Mouse (Mus musculus): Measurements from ENCODE around the gene Frmd4a. TPM values are rescaled to one million over a fixed set of nuclear protein-coding genes. Genes with fewer than 3 reads are reported as not detected.

Frmd4a gene
- total RNA-seq, 2 experiments from 2014 or later, result 42.2 to 75.6 TPM

GRCm38 (mm10) chr2:4188303-4188702 lies 170.8 kb downstream of the Frmd4a start:
- intact Hi-C loops (cut with DNase I), result no loop called here
- DNase-seq (ENCODE audit: low spot score in 2 of 2), result no peak

- DNase-seq (ENCODE audit: low spot score in 2 of 2), result no peak
- intact Hi-C loops (cut with DNase I), result no loop called here
These were observed 172.8 kb downstream of the Frmd4a start for GRCm38 (mm10) chr2:4190345-4190744.

- DNase-seq (ENCODE audit: low spot score in 2 of 2), result no peak
- intact Hi-C loops (cut with DNase I), result no loop called here
These were observed 173.5 kb downstream of the Frmd4a start for GRCm38 (mm10) chr2:4190995-4191394.

DNA sequence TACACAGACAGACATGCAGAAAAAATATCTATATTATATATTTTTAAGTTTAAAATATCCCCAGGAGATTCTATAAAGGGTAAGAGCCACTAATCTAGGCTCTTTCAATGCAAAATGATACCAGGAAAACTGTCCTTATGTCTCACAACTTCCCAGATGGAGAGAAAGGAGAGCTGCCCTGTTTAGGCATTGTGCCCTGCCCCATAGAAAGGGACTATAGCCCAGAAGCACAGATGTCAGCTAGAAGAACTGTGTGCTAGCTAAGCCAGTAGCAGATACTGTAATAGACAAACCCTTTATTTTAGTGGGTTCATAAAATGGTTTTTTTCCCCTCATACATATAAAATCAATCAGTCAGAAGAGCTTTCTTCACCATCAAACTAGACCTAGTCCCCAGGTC lies 175.7 kb downstream of the Frmd4a start:
- no peak for DNase-seq (ENCODE audit: low spot score in 2 of 2)
- intact Hi-C loops (cut with DNase I), result no loop called here

- DNase-seq (ENCODE audit: low spot score in 2 of 2), result no peak
- intact Hi-C loops (cut with DNase I), result no loop called here
These were observed 177.0 kb downstream of the Frmd4a start for GRCm38 (mm10) chr2:4194324-4195014.

- DNase-seq (ENCODE audit: low spot score in 2 of 2), result no peak
- intact Hi-C loops (cut with DNase I), result no loop called here
These were observed 178.5 kb downstream of the Frmd4a start for GRCm38 (mm10) chr2:4196041-4196440.

DNA sequence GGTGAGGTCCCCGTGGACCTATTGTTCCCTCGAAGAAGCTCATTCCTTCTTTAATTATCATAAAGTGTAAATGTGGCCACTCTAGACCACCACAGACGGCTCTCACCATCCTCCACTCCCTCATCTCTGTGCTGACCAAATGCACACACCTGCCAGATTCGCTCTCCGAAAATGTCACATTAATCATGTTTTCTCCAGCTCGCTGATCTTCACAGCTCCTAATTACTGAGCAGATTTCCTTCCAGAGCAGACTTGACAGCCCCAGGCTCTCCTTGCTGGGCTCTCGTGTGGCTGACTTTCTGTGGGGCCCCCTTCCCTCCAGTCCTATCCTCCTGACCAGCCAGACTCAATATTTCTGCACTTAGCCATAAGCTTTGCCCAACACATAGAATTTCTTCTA lies 191.7 kb downstream of the Frmd4a start:
- intact Hi-C loops (cut with DNase I), result no loop called here
- DNase-seq (ENCODE audit: low spot score in 2 of 2), result no peak

GRCm38 (mm10) chr2:4222497-4222828 lies 204.9 kb downstream of the Frmd4a start:
- intact Hi-C loops (cut with DNase I), result loop anchor here (5.0 to 10.0 kb wide), 2 partner anchors 270 to 408 kb away; no protein-coding TSS in a partner anchor
- DNase-seq (ENCODE audit: low spot score in 2 of 2), result no peak

- intact Hi-C loops (cut with DNase I), result loop anchor here (5.0 to 10.0 kb wide), 2 partner anchors 269 to 409 kb away; no protein-coding TSS in a partner anchor
- no peak for DNase-seq (ENCODE audit: low spot score in 2 of 2)
These were observed 205.8 kb downstream of the Frmd4a start for GRCm38 (mm10) chr2:4223316-4223715.

DNA sequence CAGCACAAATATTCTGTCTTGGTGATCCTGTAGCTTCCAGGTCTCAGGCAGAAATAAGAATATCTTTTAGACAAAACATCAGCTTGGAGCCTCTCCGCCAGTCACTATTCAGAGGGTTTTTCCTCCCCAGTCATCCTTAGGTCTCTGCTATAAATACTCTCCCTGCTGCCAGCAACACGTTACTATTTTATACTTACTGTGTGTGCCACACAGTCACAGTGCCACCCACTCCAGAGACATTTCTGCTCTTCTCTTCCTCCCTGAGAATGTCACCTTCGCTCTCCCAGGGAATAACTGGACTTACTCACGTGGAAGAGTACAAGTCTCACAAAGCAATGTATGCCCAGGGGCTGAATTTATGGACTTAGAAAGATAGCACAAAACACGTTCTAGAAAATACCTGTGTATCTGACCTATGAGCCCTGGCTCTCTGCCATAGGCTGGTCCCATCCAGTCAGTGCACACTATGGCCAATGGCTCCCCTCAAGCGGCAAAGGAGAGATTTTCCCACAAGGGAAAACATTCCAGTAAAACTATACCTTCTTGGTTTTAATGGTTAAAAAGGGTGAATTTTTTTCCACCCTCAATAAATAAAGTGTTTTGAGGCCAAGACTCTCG lies 209.5 kb downstream of the Frmd4a start:
- intact Hi-C loops (cut with DNase I), result loop anchor here (5.0 to 10.0 kb wide), 2 partner anchors 65 to 412 kb away; no protein-coding TSS in a partner anchor
- peak; percentile 16 to 26 for DNase-seq (ENCODE audit: low spot score in 2 of 2)

GRCm38 (mm10) chr2:4227563-4227962 lies 210.0 kb downstream of the Frmd4a start:
- intact Hi-C loops (cut with DNase I), result loop anchor here (5.0 to 10.0 kb wide), 2 partner anchors 65 to 413 kb away; no protein-coding TSS in a partner anchor
- DNase-seq (ENCODE audit: low spot score in 2 of 2), result no peak

GRCm38 (mm10) chr2:4228510-4228909 lies 211.0 kb downstream of the Frmd4a start:
- intact Hi-C loops (cut with DNase I), result loop anchor here (5.0 to 10.0 kb wide), 2 partner anchors 64 to 414 kb away; no protein-coding TSS in a partner anchor
- DNase-seq (ENCODE audit: low spot score in 2 of 2), result no peak

DNA sequence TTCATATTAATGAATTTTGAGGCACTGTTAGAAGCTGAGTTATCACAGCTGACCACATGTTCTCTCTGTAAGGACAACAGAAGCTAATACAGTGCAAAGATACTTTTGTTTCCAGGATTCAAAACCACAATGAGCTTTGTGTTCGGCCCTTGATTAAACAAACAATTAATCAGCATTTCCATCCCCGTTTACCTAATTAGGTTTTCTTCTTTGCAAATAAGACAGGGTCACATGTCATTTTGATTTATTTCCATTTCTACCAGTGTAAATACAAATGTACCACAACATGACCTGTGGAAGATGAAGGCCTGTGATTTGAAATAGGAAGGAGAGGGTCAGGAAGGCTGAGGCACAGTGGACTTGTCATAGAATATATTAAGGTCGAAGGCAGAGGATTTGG lies 214.8 kb downstream of the Frmd4a start:
- intact Hi-C loops (cut with DNase I), result no loop called here
- no peak for DNase-seq (ENCODE audit: low spot score in 2 of 2)

DNA sequence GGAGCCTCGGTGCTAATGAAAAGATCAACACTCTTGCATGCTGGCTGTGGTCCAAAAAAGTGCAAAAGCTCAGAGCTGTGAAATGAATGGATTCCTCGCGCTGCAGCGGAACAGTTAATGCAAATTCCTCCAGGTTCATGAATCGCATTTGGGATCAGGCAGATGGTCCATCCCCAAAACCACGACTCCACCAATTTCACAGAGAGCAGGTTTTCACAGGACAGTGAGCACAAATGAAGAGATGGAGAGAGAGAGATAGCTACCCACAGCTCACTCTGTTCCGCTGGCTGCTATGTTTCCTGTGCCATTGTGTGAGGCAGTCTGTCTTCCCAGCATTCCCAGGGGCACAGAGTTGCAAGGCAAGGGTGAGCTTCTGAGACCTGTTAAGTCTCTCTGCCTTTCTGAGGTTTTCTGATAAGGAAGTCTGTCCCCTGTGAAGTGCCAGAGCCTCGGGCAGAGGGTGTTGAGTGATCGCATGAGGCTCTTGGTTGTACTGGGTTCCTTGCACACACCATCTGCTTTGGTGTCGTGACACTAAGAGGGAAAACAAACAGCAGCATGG lies 215.3 kb downstream of the Frmd4a start:
- no peak for DNase-seq (ENCODE audit: low spot score in 2 of 2)
- intact Hi-C loops (cut with DNase I), result no loop called here

- intact Hi-C loops (cut with DNase I), result no loop called here
- no peak for DNase-seq (ENCODE audit: low spot score in 2 of 2)
These were observed 220.2 kb downstream of the Frmd4a start for GRCm38 (mm10) chr2:4237686-4238085.

DNA sequence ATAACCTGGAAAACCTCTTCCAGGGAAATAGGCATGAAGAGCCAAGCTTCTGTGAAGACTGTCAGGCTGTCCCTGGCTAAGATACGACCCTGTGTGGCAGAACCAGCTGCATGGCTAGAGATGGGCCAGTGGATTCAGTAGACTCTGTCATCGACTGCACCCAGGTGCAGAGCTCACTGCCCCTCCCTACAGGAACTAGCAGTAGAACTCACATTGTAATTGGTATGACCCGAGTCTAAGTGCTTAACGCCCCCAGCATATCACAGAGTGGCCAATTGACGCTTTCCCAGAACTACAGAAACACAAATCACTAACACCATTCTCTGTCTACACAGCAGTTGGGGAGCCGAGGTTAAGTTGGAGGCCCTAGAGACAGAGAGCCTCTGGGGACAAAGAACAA lies 232.2 kb downstream of the Frmd4a start:
- intact Hi-C loops (cut with DNase I), result no loop called here
- DNase-seq (ENCODE audit: low spot score in 2 of 2), result no peak

- intact Hi-C loops (cut with DNase I), result no loop called here
- DNase-seq (ENCODE audit: low spot score in 2 of 2), result no peak
These were observed 235.2 kb downstream of the Frmd4a start for GRCm38 (mm10) chr2:4252541-4253291.

DNA sequence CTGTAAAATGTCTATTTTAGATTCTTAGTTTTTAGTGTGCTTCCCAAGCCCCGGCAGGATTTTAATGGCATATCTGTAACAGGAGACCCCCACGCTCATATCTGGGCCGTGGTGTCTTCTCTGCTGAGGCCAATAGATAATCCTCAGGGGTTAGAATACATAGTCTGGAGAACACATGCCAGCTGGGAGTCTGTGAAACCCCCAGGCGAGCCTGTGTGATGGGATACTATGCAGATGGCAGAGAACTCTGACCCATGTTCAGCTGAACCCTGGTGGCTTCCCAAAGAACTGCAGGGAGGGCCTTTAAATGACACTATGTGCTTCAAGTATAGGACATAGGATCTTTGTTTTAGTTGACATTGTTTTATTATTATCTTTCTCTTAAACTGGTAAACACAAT lies 235.8 kb downstream of the Frmd4a start:
- no peak for DNase-seq (ENCODE audit: low spot score in 2 of 2)
- intact Hi-C loops (cut with DNase I), result no loop called here

DNA sequence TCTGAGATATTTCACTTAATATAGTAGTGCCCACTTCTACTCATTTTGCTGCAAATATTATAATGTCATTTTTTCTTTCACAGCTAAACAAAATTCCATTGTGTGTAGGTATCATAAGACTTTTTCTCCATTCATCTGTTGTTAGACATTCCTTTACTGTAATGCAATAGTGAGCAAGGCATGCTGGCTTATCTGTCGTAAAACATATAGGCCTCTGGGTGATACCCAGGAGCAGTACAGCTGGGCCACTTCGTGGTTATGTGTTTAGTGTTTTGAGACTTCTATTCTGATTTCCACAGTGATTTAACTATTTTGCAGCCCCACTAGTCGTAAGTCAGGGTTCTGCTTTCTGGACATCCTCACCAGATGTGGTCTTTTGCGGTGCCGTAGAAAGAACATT lies 236.6 kb downstream of the Frmd4a start:
- intact Hi-C loops (cut with DNase I), result no loop called here

GRCm38 (mm10) chr2:4256242-4256641 lies 238.7 kb downstream of the Frmd4a start:
- intact Hi-C loops (cut with DNase I), result no loop called here

More for the DNA sequence above, 236.6 kb downstream of the Frmd4a start:
- DNase-seq (ENCODE audit: low spot score in 2 of 2), result no peak

More at GRCm38 (mm10) chr2:4256242-4256641, 238.7 kb downstream of the Frmd4a start:
- DNase-seq (ENCODE audit: low spot score in 2 of 2), result no peak

Data from left cerebral cortex, postnatal 36 days (tissue).